In genomic region chr15:96461541-96462512, GRCm38 (mm10) we compare ENCODE assay signal across 8 mouse cellular contexts. TPM values are rescaled to one million over a fixed set of nuclear protein-coding genes. Genes with fewer than 3 reads are reported as not detected.
DNase-seq lines count a peak whose midpoint lies in the region; ATAC-seq and TF ChIP-seq lines count a peak whose summit lies in the region.

No protein-coding gene starts in this region.

- H3K79me2 ChIP-seq in liver, adult 2 months (ENCODE audit: control insufficient read depth, insufficient read depth, low read length): peaks cover 8% of the 10 kb centered on the region; the same call in 1 of the 2 replicates

- no peaks in the 10 kb centered on the region for H3K9me3 ChIP-seq in forebrain, embryonic 14.5 days (replicated peaks; ENCODE audit: control insufficient read depth, low read length)
- peaks cover 5% of the 10 kb centered on the region; the same call in 1 of the 2 replicates for H3K9me3 ChIP-seq in liver, embryonic 12.5 days (replicated peaks)
- no peaks in the 10 kb centered on the region for H3K9me3 ChIP-seq in stomach, embryonic 16.5 days (replicated peaks; ENCODE audit: control insufficient read depth, low read length)

- 7% methylated on average over 22 of the region's 22 CpGs for WGBS in liver, adult 2 months
- WGBS in bone marrow, adult 2 months: 8% methylated on average over 22 of the region's 22 CpGs
- 17% methylated on average over 22 of the region's 22 CpGs for WGBS in forebrain, embryonic 14.5 days
- 12% methylated on average over 22 of the region's 22 CpGs for WGBS in liver, embryonic 12.5 days (ENCODE audit: insufficient replicate concordance)
- 9% methylated on average over 22 of the region's 22 CpGs for WGBS in stomach, embryonic 16.5 days

- TF ChIP-seq POLR2A in liver, adult 2 months (IDR thresholded peaks at IDR 0.05; ENCODE audit: extremely low read depth, insufficient read depth, low read length): no peak; the same call in 1 of the 2 replicates
- TF ChIP-seq POLR2A in bone marrow, adult 2 months (IDR thresholded peaks at IDR 0.05; ENCODE audit: borderline replicate concordance, control insufficient read depth, low read depth, low read length): 0 out of 2 replicates have a peak, but pooled peaks have one; percentile 10

- TF ChIP-seq CTCF in liver, adult 2 months (IDR thresholded peaks at IDR 0.05; ENCODE audit: low read depth, low read length): no peak
- TF ChIP-seq CTCF in bone marrow, adult 2 months (IDR thresholded peaks at IDR 0.05; ENCODE audit: control insufficient read depth, insufficient read depth, low read length): no peak

- peak overlapping the region; percentile 94 for H3K4me2 ChIP-seq in forebrain, embryonic 14.5 days (ENCODE audit: low read length)
- H3K4me2 ChIP-seq in liver, embryonic 12.5 days: peak overlapping the region; percentile 93
- H3K4me2 ChIP-seq in stomach, embryonic 16.5 days (ENCODE audit: low read depth, low read length): peak overlapping the region; percentile 67

- peak overlapping the region; percentile 58 for H3K9ac ChIP-seq in liver, adult 2 months (ENCODE audit: low read depth, low read length)
- peak overlapping the region; percentile 78 for H3K9ac ChIP-seq in forebrain, embryonic 14.5 days (ENCODE audit: low read length)
- H3K9ac ChIP-seq in liver, embryonic 12.5 days: peak overlapping the region; percentile 90
- peak overlapping the region; percentile 86 for H3K9ac ChIP-seq in stomach, embryonic 16.5 days (ENCODE audit: low read length)

- H3K27me3 ChIP-seq in liver, adult 2 months (ENCODE audit: control insufficient read depth, insufficient read depth, low read length): no peaks in the 10 kb centered on the region
- no peaks in the 10 kb centered on the region for H3K27me3 ChIP-seq in forebrain, embryonic 14.5 days (replicated peaks; ENCODE audit: control insufficient read depth, insufficient read depth, low read length)
- no peaks in the 10 kb centered on the region for H3K27me3 ChIP-seq in liver, embryonic 12.5 days (replicated peaks)
- no peaks in the 10 kb centered on the region for H3K27me3 ChIP-seq in stomach, embryonic 16.5 days (ENCODE audit: control insufficient read depth, insufficient read depth, low read length)

- H3K4me3 ChIP-seq in liver, adult 2 months (ENCODE audit: insufficient read depth, low read depth, low read length): peak overlapping the region; percentile 74
- peak overlapping the region; percentile 94 for H3K4me3 ChIP-seq in bone marrow, adult 2 months (replicated peaks; ENCODE audit: control insufficient read depth, low read depth, low read length)
- peak overlapping the region; percentile 83 for H3K4me3 ChIP-seq in forebrain, embryonic 14.5 days (ENCODE audit: low read depth, low read length)
- H3K4me3 ChIP-seq in liver, embryonic 12.5 days: peak overlapping the region; percentile 98
- peak overlapping the region; percentile 92 for H3K4me3 ChIP-seq in stomach, embryonic 16.5 days (replicated peaks; ENCODE audit: low read length)

- peak; percentile 38 for ATAC-seq in forebrain, embryonic 14.5 days
- peak; percentile 14; the same call in 1 of the 2 replicates for ATAC-seq in liver, embryonic 12.5 days
- ATAC-seq in stomach, embryonic 16.5 days (ENCODE audit: insufficient read depth, low FRiP score): no peak

- H3K36me3 ChIP-seq in liver, adult 2 months (ENCODE audit: control insufficient read depth, insufficient read depth, low read length): no peaks in the 10 kb centered on the region
- no peaks in the 10 kb centered on the region for H3K36me3 ChIP-seq in forebrain, embryonic 14.5 days (ENCODE audit: control insufficient read depth, insufficient read depth, low read length)
- H3K36me3 ChIP-seq in liver, embryonic 12.5 days: peaks cover 9% of the 10 kb centered on the region
- no peaks in the 10 kb centered on the region for H3K36me3 ChIP-seq in stomach, embryonic 16.5 days (ENCODE audit: control insufficient read depth, insufficient read depth, low read length)

- peak overlapping the region; percentile 84 for H3K27ac ChIP-seq in liver, adult 2 months (replicated peaks; ENCODE audit: insufficient read depth, low read depth, low read length)
- H3K27ac ChIP-seq in bone marrow, adult 2 months (ENCODE audit: control insufficient read depth, insufficient read depth, low read depth, low read length, poor library complexity): peak overlapping the region; percentile 95
- peak overlapping the region; percentile 89 for H3K27ac ChIP-seq in forebrain, embryonic 14.5 days (ENCODE audit: low read depth, low read length)
- peak overlapping the region; percentile 87 for H3K27ac ChIP-seq in liver, embryonic 12.5 days
- peak overlapping the region; percentile 97 for H3K27ac ChIP-seq in stomach, embryonic 16.5 days (ENCODE audit: low read length)

- peaks cover 11% of the 10 kb centered on the region for H3K4me1 ChIP-seq in liver, adult 2 months (ENCODE audit: control insufficient read depth, insufficient read depth, low read length)
- no peaks in the 10 kb centered on the region; the same call in 1 of the 2 replicates for H3K4me1 ChIP-seq in bone marrow, adult 2 months (ENCODE audit: control insufficient read depth, insufficient read depth, low read length)
- peaks cover 6% of the 10 kb centered on the region; the same call in 1 of the 2 replicates for H3K4me1 ChIP-seq in forebrain, embryonic 14.5 days (ENCODE audit: control insufficient read depth, insufficient read depth, low read length)
- H3K4me1 ChIP-seq in liver, embryonic 12.5 days: peaks cover 43% of the 10 kb centered on the region
- H3K4me1 ChIP-seq in stomach, embryonic 16.5 days (ENCODE audit: control insufficient read depth, insufficient read depth, low read length): peaks cover 21% of the 10 kb centered on the region

- DNase-seq in liver, adult 2 months (ENCODE audit: extremely low read depth, low read depth, low spot score): no peak
- no peak for DNase-seq in liver
- DNase-seq in forebrain, embryonic 14.5 days (ENCODE audit: low spot score): peak; percentile 54
- no peak for DNase-seq in adrenal gland, adult 18-20 months (ENCODE audit: low spot score in 2 of 2)
- no peak for DNase-seq in lung, postnatal 10 days

RNA-seq across cellular contexts. Expression of gene Scaf11, which starts 1.2 kb away (rescaled TPM):
- total RNA-seq in liver, adult 2 months (2014; rRNA removed): 29.2 and 31.1 TPM in 2 replicates
- polyA plus RNA-seq in liver, adult 2 months (2012; rRNA removed): 10.6 and 12.1 TPM in 2 replicates
- 30.4 and 32.1 TPM in 2 replicates for polyA plus RNA-seq in bone marrow, adult 2 months (2011; ENCODE audit: insufficient read depth, insufficient read length, low replicate concordance, missing spikeins)
- 50.1 and 55.7 TPM in 2 replicates for polyA plus RNA-seq in forebrain, embryonic 14.5 days (2014; fragmentation: Nextera tagmentation; extraction: Ambion mirVana)
- polyA plus RNA-seq in liver, embryonic 12.5 days (2016; fragmentation: Nextera tagmentation; extraction: Ambion mirVana): 68.8 and 73.0 TPM in 2 replicates
- 70.1 and 73.0 TPM in 2 replicates for polyA plus RNA-seq in stomach, embryonic 16.5 days (2015; fragmentation: Nextera tagmentation; extraction: Ambion mirVana)
- 10 to 100 TPM; 53.2 to 67.7 TPM for total RNA-seq in adrenal gland, adult 18-20 months (2021)
